Mouse (Mus musculus) layer of hippocampus, adult 2 months (tissue): ENCODE results near the gene Ddx43. TPM values are rescaled to one million over a fixed set of nuclear protein-coding genes. Genes with fewer than 3 reads are reported as not detected.
A peak's percentile ranks its signal among the peaks of the same experiment; 100 is the strongest.
"Not testable (repeated sequence)": the region's sequence is repeated elsewhere in the genome, so short reads cannot be mapped to it uniquely, and the experiment has no call there.

Experiments used
- DNase-seq, 2 experiments: peaks; one replicate each; pipeline ENCODE4 v3.0.0; 2022; ENCODE audit warnings: low spot score in 2 of 2
- H3K27ac ChIP-seq: fragments of 200-600 bp; 2 replicates; pipeline ENCODE4 v1.8.1; 2022
- H3K4me3 ChIP-seq: fragments of 200-600 bp; 2 replicates; pipeline ENCODE4 v1.8.1; 2022; ENCODE audit warnings: mild to moderate bottlenecking
- CTCF ChIP-seq: fragments of 200-600 bp; conservative IDR thresholded peaks from 2 replicates; pipeline ENCODE4 v1.8.1; 2022; ENCODE audit warnings: antibody characterized with exemption, mild to moderate bottlenecking, moderate library complexity
- total RNA-seq, 2 experiments: library from RNA; stranded (reverse); gene quantifications; 2 replicates each; pipeline ENCODE4 v1.2.3; 2021

Ddx43 gene
- total RNA-seq, 2 experiments from 2014 or later = not detected

- no peak overlapping the region for H3K4me3 ChIP-seq
- DNase-seq = no peak
- TF ChIP-seq CTCF = no peak
- H3K27ac ChIP-seq = no peak overlapping the region
Measured at GRCm38 (mm10) chr9:78364701-78365100, 30.9 kb upstream of the Ddx43 start.

- TF ChIP-seq CTCF = no peak
- no peak overlapping the region for H3K4me3 ChIP-seq
Measured at GRCm38 (mm10) chr9:78365850-78366544, 29.6 kb upstream of the Ddx43 start.

GRCm38 (mm10) chr9:78367959-78368358 is 27.6 kb upstream of the Ddx43 start, which contains the start of gene Dppa5a:
TSS of gene Dppa5a (minus strand) at chr9:78368177.
- not testable (repeated sequence) for H3K4me3 ChIP-seq, DNase-seq, H3K27ac ChIP-seq

More at GRCm38 (mm10) chr9:78365850-78366544, 29.6 kb upstream of the Ddx43 start:
- H3K27ac ChIP-seq = no peak overlapping the region
- no peak for DNase-seq

GRCm38 (mm10) chr9:78368671-78369293 is 26.8 kb upstream of the Ddx43 start:
- no peak for DNase-seq
- Histone ChIP-seq H3K27ac (no peak overlapping the region), H3K4me3 (no peak overlapping the region)
- TF ChIP-seq CTCF = no peak

GRCm38 (mm10) chr9:78369349-78369748 is 26.2 kb upstream of the Ddx43 start:
- Histone ChIP-seq H3K4me3 (no peak overlapping the region), H3K27ac (no peak overlapping the region)
- no peak for TF ChIP-seq CTCF
- no peak for DNase-seq

GRCm38 (mm10) chr9:78369786-78370185 is 25.8 kb upstream of the Ddx43 start:
- no peak for DNase-seq
- H3K4me3 ChIP-seq = no peak overlapping the region

DNA sequence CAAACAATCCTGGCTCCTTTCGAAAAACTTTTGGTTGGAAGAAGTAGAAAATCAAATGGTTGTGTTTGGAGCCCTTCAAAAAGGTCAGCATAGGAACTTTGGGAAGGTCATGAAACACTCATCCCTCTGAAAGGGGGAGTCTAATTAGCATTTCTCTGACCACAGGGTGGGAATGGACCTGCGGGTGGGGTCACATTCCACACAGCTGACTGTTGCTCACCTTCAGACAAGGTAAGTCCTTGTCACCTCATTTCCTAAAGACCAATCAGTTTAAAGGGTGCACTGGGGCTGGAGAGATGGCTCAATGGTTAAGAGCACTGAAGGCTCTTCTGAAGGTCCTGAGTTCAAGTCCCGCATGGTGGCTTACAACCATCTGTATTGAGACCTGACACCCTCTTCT is 24.1 kb upstream of the Ddx43 start:
- no peak overlapping the region for H3K27ac ChIP-seq
- no peak overlapping the region for H3K4me3 ChIP-seq
- DNase-seq = no peak
- no peak for TF ChIP-seq CTCF

More at GRCm38 (mm10) chr9:78369786-78370185, 25.8 kb upstream of the Ddx43 start:
- TF ChIP-seq CTCF = no peak
- no peak overlapping the region for H3K27ac ChIP-seq

DNA sequence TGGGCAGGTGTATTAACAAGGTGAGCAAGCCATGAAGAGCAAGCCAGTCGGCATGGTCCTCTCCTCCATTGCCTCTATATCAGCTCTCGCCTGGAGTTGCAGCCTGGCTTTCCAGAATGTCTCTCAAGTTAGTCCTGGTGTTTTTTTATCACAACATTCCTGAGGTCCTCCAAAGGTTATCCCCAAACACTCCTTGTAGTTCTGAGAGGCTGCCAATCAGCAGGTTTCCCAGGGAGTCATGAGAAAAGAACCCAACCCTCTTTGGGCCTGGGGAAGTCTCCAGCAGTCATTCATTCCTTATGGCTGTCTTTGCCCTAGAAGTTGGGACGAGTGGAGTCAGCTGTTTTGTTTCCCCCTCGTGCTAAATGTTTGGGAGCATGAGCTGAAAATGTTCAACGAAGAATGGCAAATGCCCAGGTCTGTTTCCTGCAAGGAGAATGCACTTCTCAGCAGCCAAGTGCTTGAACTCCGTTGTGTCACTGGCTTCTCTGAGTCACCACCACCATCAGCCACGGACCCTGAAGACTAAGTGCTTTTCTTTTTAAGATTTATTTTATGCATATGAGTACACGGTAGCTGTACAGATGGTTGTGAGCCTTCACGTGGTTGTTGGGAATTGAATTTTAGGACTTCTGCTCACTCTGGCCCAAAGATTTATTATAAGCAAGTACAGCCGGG is 22.6 kb upstream of the Ddx43 start:
- no peak overlapping the region for H3K4me3 ChIP-seq
- no peak for DNase-seq
- H3K27ac ChIP-seq = no peak overlapping the region
- TF ChIP-seq CTCF = no peak

DNA sequence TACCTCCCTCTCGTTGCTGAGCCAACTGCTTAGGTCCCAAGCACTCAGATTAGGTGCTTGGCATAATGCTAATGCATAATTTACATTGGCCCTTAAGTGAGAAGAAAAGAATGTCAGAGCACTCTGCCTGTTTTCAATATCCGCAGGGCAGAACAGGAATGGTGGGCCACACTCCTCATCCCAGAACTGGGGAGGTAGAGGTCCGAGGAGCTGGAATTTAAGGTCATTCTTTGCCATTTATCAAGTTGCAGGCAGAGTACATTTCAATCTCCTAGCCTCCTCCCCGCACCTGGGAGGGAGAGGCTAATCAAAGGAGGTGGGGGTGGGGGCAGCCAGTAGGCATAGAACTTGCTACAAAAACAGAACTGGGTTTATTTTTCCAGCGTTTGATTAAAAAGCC is 21.2 kb upstream of the Ddx43 start:
- no peak for DNase-seq
- Histone ChIP-seq H3K4me3 (no peak overlapping the region), H3K27ac (no peak overlapping the region)
- no peak for TF ChIP-seq CTCF

GRCm38 (mm10) chr9:78374885-78375389 is 20.6 kb upstream of the Ddx43 start:
- TF ChIP-seq CTCF = no peak
- Histone ChIP-seq H3K4me3 (no peak overlapping the region), H3K27ac (no peak overlapping the region)
- DNase-seq = no peak

DNA sequence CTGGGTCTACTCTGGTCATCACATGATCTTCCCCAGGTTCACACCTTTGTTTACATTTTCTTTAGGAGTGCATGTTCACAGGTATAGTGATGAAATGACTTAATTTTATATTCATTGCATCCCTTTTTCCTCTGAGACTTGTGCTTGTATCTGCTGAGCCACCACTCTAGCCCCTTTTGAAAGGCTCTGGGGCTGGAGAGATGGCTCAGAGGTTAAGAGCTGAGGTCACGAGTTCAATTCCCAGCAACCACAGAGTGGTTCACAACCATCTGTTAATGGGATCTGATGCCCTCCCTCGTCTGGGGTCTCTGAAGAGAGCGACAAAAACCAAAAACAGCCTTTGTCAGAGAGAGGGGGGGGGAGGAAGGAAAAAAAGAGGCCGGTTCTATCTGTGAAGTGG is 20.1 kb upstream of the Ddx43 start:
- DNase-seq = no peak
- Histone ChIP-seq H3K4me3 (no peak overlapping the region), H3K27ac (no peak overlapping the region)
- no peak for TF ChIP-seq CTCF

- H3K27ac ChIP-seq = no peak overlapping the region
Measured at GRCm38 (mm10) chr9:78377546-78377945, 18.0 kb upstream of the Ddx43 start.

DNA sequence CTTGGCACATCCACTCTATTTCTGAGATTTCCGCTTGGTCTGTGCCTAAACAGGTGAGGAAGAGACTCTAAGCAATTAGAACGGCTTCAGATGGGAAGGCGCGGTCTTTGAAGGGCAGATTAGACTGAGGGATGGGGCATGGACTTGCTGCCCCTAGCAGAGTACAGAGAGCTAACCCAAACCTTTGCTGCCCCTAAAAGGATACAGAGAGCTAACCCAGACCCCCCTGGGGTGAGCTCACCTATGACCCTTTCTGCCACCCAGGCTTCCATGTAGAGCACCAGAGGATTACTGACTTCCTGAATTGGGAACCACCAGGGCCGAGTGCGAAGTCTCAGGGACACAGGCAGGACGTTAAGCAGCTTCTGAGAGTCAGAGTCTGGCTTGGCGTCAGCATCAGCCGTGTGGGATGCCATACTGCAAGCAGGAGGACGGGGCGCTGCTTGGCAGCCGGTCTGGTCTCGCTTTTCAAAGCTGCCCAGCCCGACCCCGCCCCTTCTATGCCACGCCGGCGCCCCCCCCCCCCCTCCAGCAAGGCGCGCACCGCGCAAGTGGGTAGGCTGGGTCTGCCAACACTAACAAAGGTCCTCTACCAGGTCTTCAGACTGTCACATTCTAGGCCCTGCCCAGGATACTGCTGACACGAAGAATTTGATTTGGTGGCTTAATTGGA is 17.3 kb upstream of the Ddx43 start, which contains the start of gene Ooep:
Ooep (minus strand) TSS at position 613 of the 673 bp plus-strand sequence.
- peak within 1 kb of the TSS; percentile 26 for H3K4me3 ChIP-seq
- TF ChIP-seq CTCF = no peak
- DNase-seq = peak; percentile 13 to 17
- no peak within 1 kb of the TSS for H3K27ac ChIP-seq

More at GRCm38 (mm10) chr9:78377546-78377945, 18.0 kb upstream of the Ddx43 start:
- DNase-seq = no peak
- no peak overlapping the region for H3K4me3 ChIP-seq
- TF ChIP-seq CTCF = no peak
